ENCODE assay signal across 33 mouse cellular contexts in the genomic region with DNA sequence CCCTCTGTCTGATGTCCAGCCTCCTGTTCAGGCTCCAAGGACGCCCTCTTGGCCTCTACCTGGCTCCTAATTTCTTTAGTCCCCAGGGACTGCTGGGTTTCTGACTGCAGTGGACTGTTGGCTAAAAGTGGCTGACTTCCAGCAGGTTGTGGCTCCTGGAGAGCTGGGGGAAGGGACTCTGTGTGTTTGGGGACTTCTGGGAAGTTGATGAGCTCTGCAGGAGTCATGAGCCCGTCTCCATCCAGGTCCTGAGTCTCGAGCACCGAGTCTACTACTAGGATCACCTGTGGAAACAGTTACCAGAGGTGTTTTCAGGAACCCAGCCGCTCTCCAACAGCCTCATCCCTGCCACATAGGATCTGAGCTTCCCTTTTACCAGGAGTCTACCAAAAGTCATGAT. TPM values are rescaled to one million over a fixed set of nuclear protein-coding genes. Genes with fewer than 3 reads are reported as not detected.
"Had no signal": no experiment of that assay in that cellular context is flagged by ENCODE, and none has a peak within 500 bp of the region (broad histone marks: within the 10 kb centered on the region; RNA-seq: fewer than 3 reads in every experiment).

No protein-coding gene starts in this region.

- H3K4me1 ChIP-seq: hindbrain, embryonic 10.5 days; hindbrain, embryonic 12.5 days; hindbrain, embryonic 13.5 days; hindbrain, embryonic 15.5 days; intestine, embryonic 15.5 days; kidney, embryonic 15.5 days had no signal

- H3K27ac ChIP-seq: heart, embryonic 10.5 days; heart, embryonic 13.5 days; heart, embryonic 15.5 days; hindbrain, embryonic 10.5 days; hindbrain, embryonic 12.5 days; hindbrain, embryonic 13.5 days; hindbrain, embryonic 14.5 days; hindbrain, embryonic 15.5 days; hindbrain, postnatal 0 days; intestine, embryonic 15.5 days; kidney, embryonic 15.5 days; kidney, postnatal 0 days; layer of hippocampus, adult 2 months; left cerebral cortex, adult 2 months had no signal

- H3K9me3 ChIP-seq: heart, embryonic 10.5 days; heart, embryonic 12.5 days; heart, embryonic 13.5 days; heart, embryonic 15.5 days; hindbrain, embryonic 10.5 days; hindbrain, embryonic 12.5 days; hindbrain, embryonic 13.5 days; hindbrain, embryonic 15.5 days; intestine, embryonic 15.5 days; kidney, embryonic 15.5 days had no signal

- H3K27me3 ChIP-seq: heart, embryonic 13.5 days; heart, embryonic 15.5 days; hindbrain, embryonic 12.5 days; hindbrain, embryonic 13.5 days; hindbrain, embryonic 15.5 days; intestine, embryonic 15.5 days; kidney, embryonic 15.5 days had no signal

- H3K4me2 ChIP-seq: heart, embryonic 11.5 days; heart, embryonic 12.5 days; heart, embryonic 13.5 days; heart, embryonic 15.5 days; hindbrain, embryonic 12.5 days; hindbrain, embryonic 13.5 days; hindbrain, embryonic 14.5 days; hindbrain, embryonic 15.5 days; intestine, embryonic 15.5 days; kidney, embryonic 15.5 days had no signal

- H3K36me3 ChIP-seq: heart, embryonic 10.5 days; heart, embryonic 12.5 days; heart, embryonic 13.5 days; heart, embryonic 15.5 days; hindbrain, embryonic 10.5 days; hindbrain, embryonic 12.5 days; intestine, embryonic 15.5 days; kidney, embryonic 15.5 days had no signal

- H3K4me3 ChIP-seq: heart, embryonic 10.5 days; heart, embryonic 12.5 days; heart, embryonic 13.5 days; heart, embryonic 15.5 days; hindbrain, embryonic 10.5 days; hindbrain, embryonic 12.5 days; hindbrain, embryonic 13.5 days; hindbrain, embryonic 15.5 days; intestine, embryonic 15.5 days; kidney, embryonic 15.5 days; layer of hippocampus, adult 2 months; left cerebral cortex, adult 2 months had no signal

- ATAC-seq: hindbrain, embryonic 16.5 days; hindbrain, postnatal 0 days; inflammation-experienced regulatory T-cells, adult 6 months; intestine, embryonic 15.5 days; intestine, embryonic 16.5 days; intestine, postnatal 0 days had no signal

- H3K9ac ChIP-seq: heart, embryonic 12.5 days; heart, embryonic 13.5 days; heart, embryonic 15.5 days; hindbrain, embryonic 12.5 days; hindbrain, embryonic 13.5 days; hindbrain, embryonic 14.5 days; hindbrain, embryonic 15.5 days; intestine, embryonic 15.5 days; kidney, embryonic 15.5 days had no signal

- DNase-seq: heart, postnatal 36 days; heart, postnatal 4 days; kidney, adult 11 months; kidney, adult 18-20 months; kidney, adult 2 months; kidney, adult 8-10 months; kidney, postnatal 10 days; kidney, postnatal 14 days; kidney, postnatal 25 days; kidney, postnatal 4 days; layer of hippocampus, adult 9-11 months; layer of hippocampus, postnatal 36 days had no signal

RNA-seq across cellular contexts. Expression of gene Cgref1, which starts 11.7 kb away (rescaled TPM):
- total RNA-seq: hematopoietic stem cell, adult 5-6 weeks had no signal
- polyA plus RNA-seq: inflammation-experienced regulatory T-cells, adult 6 months had no signal
